Comparison of ENCODE assay signal across 8 mouse cellular contexts in genomic region chr3:89244982-89245687, GRCm38 (mm10). TPM values are rescaled to one million over a fixed set of nuclear protein-coding genes. Genes with fewer than 3 reads are reported as not detected.
DNase-seq lines count a peak whose midpoint lies in the region; ATAC-seq and TF ChIP-seq lines count a peak whose summit lies in the region.

No protein-coding gene starts in this region.

- ATAC-seq in heart, embryonic 13.5 days (ENCODE audit: extremely low read depth, insufficient number of reproducible peaks, low FRiP score, low TSS enrichment), result no peak
- ATAC-seq in intestine, postnatal 0 days, result no peak
- peak; percentile 4; the same call in 1 of the 2 replicates for ATAC-seq in stomach, embryonic 15.5 days (ENCODE audit: insufficient read depth, low FRiP score, low read depth)

- TF ChIP-seq CTCF in intestine, postnatal 0 days (IDR thresholded peaks at IDR 0.05; ENCODE audit: low read depth), result no peak

- H3K27me3 ChIP-seq in heart, embryonic 13.5 days (replicated peaks), result peaks cover 30% of the 10 kb centered on the region
- 0 out of 2 replicates have a peak, but pooled peaks cover 4% of the 10 kb centered on the region for H3K27me3 ChIP-seq in intestine, postnatal 0 days (replicated peaks; ENCODE audit: control insufficient read depth, insufficient read depth, low read length)
- H3K27me3 ChIP-seq in stomach, embryonic 15.5 days (replicated peaks), result no peaks in the 10 kb centered on the region

- DNase-seq in heart, postnatal 36 days, result no peak
- peak; percentile 45 for DNase-seq in ES-CJ7 (ENCODE audit: low read depth, low spot score)
- DNase-seq in embryo, embryonic 9.5 days (ENCODE audit: extremely low spot score), result peak; percentile 57
- DNase-seq in lung, postnatal 10 days, result peak; percentile 60
- no peak for DNase-seq in ovary, postnatal 14 days (ENCODE audit: low spot score)

- H3K36me3 ChIP-seq in heart, embryonic 13.5 days, result peaks cover 27% of the 10 kb centered on the region
- peaks cover 6% of the 10 kb centered on the region; the same call in 1 of the 2 replicates for H3K36me3 ChIP-seq in intestine, postnatal 0 days (ENCODE audit: control insufficient read depth, insufficient read depth)
- peaks cover 9% of the 10 kb centered on the region; the same call in 1 of the 2 replicates for H3K36me3 ChIP-seq in stomach, embryonic 15.5 days

- H3K9ac ChIP-seq in heart, embryonic 13.5 days, result peak overlapping the region; percentile 63
- H3K9ac ChIP-seq in intestine, postnatal 0 days (ENCODE audit: low read depth, low read length), result no peak overlapping the region
- no peak overlapping the region for H3K9ac ChIP-seq in stomach, embryonic 15.5 days

- peak overlapping the region; percentile 91 for H3K4me2 ChIP-seq in heart, embryonic 13.5 days
- peak overlapping the region; percentile 88 for H3K4me2 ChIP-seq in intestine, postnatal 0 days (replicated peaks; ENCODE audit: low read depth)
- H3K4me2 ChIP-seq in stomach, embryonic 15.5 days, result peak overlapping the region; percentile 81

- peak overlapping the region; percentile 78 for H3K4me3 ChIP-seq in heart, embryonic 13.5 days
- H3K4me3 ChIP-seq in intestine, postnatal 0 days (ENCODE audit: low read depth, low read length), result peak overlapping the region; percentile 65
- peak overlapping the region; percentile 71 for H3K4me3 ChIP-seq in stomach, embryonic 15.5 days (replicated peaks)

- no peaks in the 10 kb centered on the region for H3K9me3 ChIP-seq in heart, embryonic 13.5 days
- no peaks in the 10 kb centered on the region for H3K9me3 ChIP-seq in intestine, postnatal 0 days (ENCODE audit: control insufficient read depth)
- H3K9me3 ChIP-seq in stomach, embryonic 15.5 days, result no peaks in the 10 kb centered on the region

- H3K27ac ChIP-seq in heart, embryonic 13.5 days (replicated peaks), result no peak overlapping the region
- H3K27ac ChIP-seq in intestine, postnatal 0 days (ENCODE audit: low read depth, low read length), result no peak overlapping the region
- peak overlapping the region; percentile 67; the same call in 1 of the 2 replicates for H3K27ac ChIP-seq in stomach, embryonic 15.5 days

- intact Hi-C loops in heart, postnatal 36 days (cut with DNase I), result no loop called here

- 2% methylated on average over 20 of the region's 26 CpGs for WGBS in heart, embryonic 13.5 days
- WGBS in intestine, postnatal 0 days, result 2% methylated on average over 20 of the region's 26 CpGs
- WGBS in stomach, embryonic 15.5 days, result under 1% methylated on average over 21 of the region's 26 CpGs

- peaks cover 38% of the 10 kb centered on the region for H3K4me1 ChIP-seq in heart, embryonic 13.5 days
- peaks cover 7% of the 10 kb centered on the region; the same call in 1 of the 2 replicates for H3K4me1 ChIP-seq in intestine, postnatal 0 days (replicated peaks; ENCODE audit: control insufficient read depth, insufficient read depth, low read length)
- peaks cover 33% of the 10 kb centered on the region for H3K4me1 ChIP-seq in stomach, embryonic 15.5 days

RNA-seq across cellular contexts. Expression of gene Krtcap2, which starts 0.6 kb away (rescaled TPM):
- 216 and 229 TPM in 2 replicates for polyA plus RNA-seq in heart, embryonic 13.5 days (2015; fragmentation: Nextera tagmentation; extraction: Ambion mirVana)
- 10 to 100 TPM; 82.3 to 87.0 TPM for total RNA-seq in heart, postnatal 36 days (2021)
- 273 and 281 TPM in 2 replicates for polyA plus RNA-seq in intestine, postnatal 0 days (2015; fragmentation: Nextera tagmentation; extraction: Ambion mirVana)
- 374 and 406 TPM in 2 replicates for polyA plus RNA-seq in stomach, embryonic 15.5 days (2015; fragmentation: Nextera tagmentation; extraction: Ambion mirVana)

RNA-seq across cellular contexts. Expression of gene Trim46, which starts 1.0 kb away (rescaled TPM):
- 0.70 and 0.76 TPM in 2 replicates for polyA plus RNA-seq in heart, embryonic 13.5 days (2015; fragmentation: Nextera tagmentation; extraction: Ambion mirVana)
- under 1 TPM; 0.42 to 0.62 TPM for total RNA-seq in heart, postnatal 36 days (2021)
- 1.2 and 1.3 TPM in 2 replicates for polyA plus RNA-seq in intestine, postnatal 0 days (2015; fragmentation: Nextera tagmentation; extraction: Ambion mirVana)
- polyA plus RNA-seq in stomach, embryonic 15.5 days (2015; fragmentation: Nextera tagmentation; extraction: Ambion mirVana), result 4.6 and 5.9 TPM in 2 replicates

RNA-seq across cellular contexts. Expression of gene Dpm3, which starts 14.0 kb away (rescaled TPM):
- 77.5 and 85.1 TPM in 2 replicates for polyA plus RNA-seq in heart, embryonic 13.5 days (2015; fragmentation: Nextera tagmentation; extraction: Ambion mirVana)
- total RNA-seq in heart, postnatal 36 days (2021), result 10 to 100 TPM; 50.0 to 52.3 TPM
- polyA plus RNA-seq in intestine, postnatal 0 days (2015; fragmentation: Nextera tagmentation; extraction: Ambion mirVana), result 120 and 128 TPM in 2 replicates
- 129 and 132 TPM in 2 replicates for polyA plus RNA-seq in stomach, embryonic 15.5 days (2015; fragmentation: Nextera tagmentation; extraction: Ambion mirVana)

RNA-seq across cellular contexts. Expression of gene Muc1, which starts 16.3 kb away (rescaled TPM):
- 0.59 and 1.1 TPM in 2 replicates for polyA plus RNA-seq in heart, embryonic 13.5 days (2015; fragmentation: Nextera tagmentation; extraction: Ambion mirVana)
- under 1 TPM; 0.14 to 0.46 TPM for total RNA-seq in heart, postnatal 36 days (2021)
- polyA plus RNA-seq in intestine, postnatal 0 days (2015; fragmentation: Nextera tagmentation; extraction: Ambion mirVana), result 3.5 and 6.7 TPM in 2 replicates
- 64.2 and 89.1 TPM in 2 replicates for polyA plus RNA-seq in stomach, embryonic 15.5 days (2015; fragmentation: Nextera tagmentation; extraction: Ambion mirVana)

RNA-seq across cellular contexts. Expression of gene Mtx1, which starts 18.2 kb away (rescaled TPM):
- 125 and 126 TPM in 2 replicates for polyA plus RNA-seq in heart, embryonic 13.5 days (2015; fragmentation: Nextera tagmentation; extraction: Ambion mirVana)
- 10 to 100 TPM; 58.0 to 60.0 TPM for total RNA-seq in heart, postnatal 36 days (2021)
- polyA plus RNA-seq in intestine, postnatal 0 days (2015; fragmentation: Nextera tagmentation; extraction: Ambion mirVana), result 140 and 145 TPM in 2 replicates
- 197 and 199 TPM in 2 replicates for polyA plus RNA-seq in stomach, embryonic 15.5 days (2015; fragmentation: Nextera tagmentation; extraction: Ambion mirVana)

Comparison
In these comparisons a context has a peak if more than half of its experiments do, and no peak if none do; other contexts are left out.
1. DNase-seq: peak in ES-CJ7 (single experiment), embryo, embryonic 9.5 days (single experiment) and lung, postnatal 10 days (single experiment); none in heart, postnatal 36 days (0 of 2) and ovary, postnatal 14 days (single experiment).
2. Peak in every context shown above with its lines, with median percentiles within 50 percentile points of each other: H3K4me2 ChIP-seq and H3K4me3 ChIP-seq.